Mouse (Mus musculus): Measurements from ENCODE around the gene Gm49661.

DNA sequence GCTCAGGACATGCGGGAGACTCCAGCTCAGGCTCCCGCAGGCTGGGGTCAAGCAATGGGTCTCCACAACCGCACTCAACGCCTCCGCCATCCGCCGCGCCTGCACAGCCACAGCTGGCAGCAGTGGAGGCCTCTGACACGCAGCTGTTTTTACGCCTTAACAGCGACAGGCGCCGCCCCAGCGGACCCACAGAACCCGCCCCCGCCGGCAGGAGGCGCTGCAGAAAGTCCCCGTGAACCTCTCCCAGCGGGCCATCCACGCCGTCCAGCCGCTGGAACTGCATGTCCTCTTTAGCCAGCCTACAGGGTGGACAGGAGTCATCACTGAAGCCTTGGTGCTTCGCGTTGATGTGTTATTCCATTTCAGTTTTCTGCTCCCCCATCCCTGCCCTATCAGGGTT, 38.5 kb upstream of the Gm49661 start:
- TF ChIP-seq CTCF (conservative IDR thresholded peaks at IDR 0.05; ENCODE audit: insufficient read depth, insufficient read length, low read depth, low read length) (peak; percentile 47), POLR2A (IDR thresholded peaks at IDR 0.05; ENCODE audit: low read depth, low read length) (no peak)
